Mouse (Mus musculus) hindbrain, postnatal 0 days (tissue): ENCODE measurements around the gene Smim8. TPM values are rescaled to one million over a fixed set of nuclear protein-coding genes. Genes with fewer than 3 reads are reported as not detected.

ENCODE experiments used
- ATAC-seq: fragments of 200-750 bp; cut with Nextera tagmentation; 2 replicates; pipeline ENCODE4 v1.8.0; 2017; ENCODE audit warnings: mild to moderate bottlenecking, moderate TSS enrichment, moderate library complexity
- DNase-seq: peaks from one replicate; pipeline ENCODE4 v3.0.0-alpha.2; 2015; ENCODE audit warnings: low spot score
- H3K27ac ChIP-seq: fragments of 300-500 bp; sonication (generic); 2 replicates; pipeline ENCODE4 v1.5.1; 2014; ENCODE audit warnings: mild to moderate bottlenecking
- H3K27me3 ChIP-seq: fragments of 300-500 bp; sonication (generic); 2 replicates; pipeline ENCODE4 v1.6.1; 2014; ENCODE audit warnings: low read length, mixed read lengths; ENCODE audit not compliant: insufficient read depth
- H3K36me3 ChIP-seq: fragments of 300-500 bp; sonication (generic); 2 replicates; pipeline ENCODE4 v1.6.1; 2014; ENCODE audit warnings: low read length, mixed read lengths; ENCODE audit not compliant: insufficient read depth
- H3K4me1 ChIP-seq: fragments of 300-500 bp; sonication (generic); 2 replicates; pipeline ENCODE4 v1.6.1; 2014; ENCODE audit warnings: antibody characterized with exemption, low read length, mixed read lengths; ENCODE audit not compliant: insufficient read depth
- H3K4me2 ChIP-seq: fragments of 300-500 bp; sonication (generic); 2 replicates; pipeline ENCODE4 v1.6.1; 2014; ENCODE audit warnings: low read depth, mild to moderate bottlenecking, low read length, moderate library complexity, mixed read lengths
- H3K4me3 ChIP-seq: fragments of 300-500 bp; sonication (generic); 2 replicates; pipeline ENCODE4 v1.5.1; 2014; ENCODE audit warnings: low read length
- H3K9ac ChIP-seq: fragments of 300-500 bp; sonication (generic); replicated peaks from 2 replicates; pipeline ENCODE4 v1.6.1; 2014; ENCODE audit warnings: mild to moderate bottlenecking, low read length, moderate library complexity, mixed read lengths
- H3K9me3 ChIP-seq: fragments of 300-500 bp; sonication (generic); 2 replicates; pipeline ENCODE4 v1.6.1; 2016; ENCODE audit warnings: low read length, mixed read lengths
- CTCF ChIP-seq: IDR thresholded peaks from 2 replicates; pipeline ENCODE4 v1.5.1; 2016; ENCODE audit warnings: antibody characterized with exemption, control low read depth, low read depth
- WGBS: fragments of 180-500 bp; shearing (Covaris S2); extraction: QIAGEN DNeasy Blood & Tissue Kit; methylation state at CpG from one replicate; pipeline ENCODE4 v1.1.7; 2014; 5-methylcytosine and 5-hydroxymethylcytosine counted together
- polyA plus RNA-seq: library from polyadenylated mRNA; unstranded; fragments of >200 nt; fragmentation: Nextera tagmentation; extraction: Ambion mirVana; gene quantifications from 2 replicates; pipeline ENCODE4 v1.2.1, GENCODE M21; 2015
- total RNA-seq: library from RNA; depleted of rRNA; stranded (reverse); fragments of >200 nt; gene quantifications from 2 replicates; pipeline ENCODE4 v1.2.3, GENCODE M21; 2014

The Smim8 gene
- total and polyA plus RNA-seq, 2 experiments from 2014 or later = 9.8 to 57.4 TPM

- Histone ChIP-seq H3K27me3 (no peaks in the 10 kb centered on the region), H3K9me3 (no peaks in the 10 kb centered on the region), H3K4me2 (no peak overlapping the region), H3K4me1 (no peaks in the 10 kb centered on the region), H3K27ac (no peak overlapping the region), H3K4me3 (no peak overlapping the region), H3K9ac (no peak overlapping the region), H3K36me3 (no peaks in the 10 kb centered on the region)
- WGBS = 75% methylated on average over 5 of the region's 5 CpGs
- ATAC-seq = no peak
- no peak for DNase-seq
- no peak for TF ChIP-seq CTCF
Measured at GRCm38 (mm10) chr4:34796294-34796693, 18.1 kb upstream of the Smim8 start.

- no peaks in the 10 kb centered on the region for H3K4me1 ChIP-seq
- no peak for ATAC-seq
- no peaks in the 10 kb centered on the region for H3K27me3 ChIP-seq
- H3K9me3 ChIP-seq = no peaks in the 10 kb centered on the region
- 89% methylated on average over 3 of the region's 3 CpGs for WGBS
- no peak overlapping the region for H3K9ac ChIP-seq
- no peak overlapping the region for H3K27ac ChIP-seq
- no peak overlapping the region for H3K4me3 ChIP-seq
- H3K36me3 ChIP-seq = no peaks in the 10 kb centered on the region
- H3K4me2 ChIP-seq = no peak overlapping the region
- DNase-seq = no peak
- no peak for TF ChIP-seq CTCF
Measured at GRCm38 (mm10) chr4:34786476-34786875, 8.3 kb upstream of the Smim8 start.

- no peaks in the 10 kb centered on the region for H3K4me1 ChIP-seq
- ATAC-seq = 0 out of 2 replicates have a peak, but pooled peaks have one; percentile 12
Measured at GRCm38 (mm10) chr4:34785646-34786045, 7.4 kb upstream of the Smim8 start.

DNA sequence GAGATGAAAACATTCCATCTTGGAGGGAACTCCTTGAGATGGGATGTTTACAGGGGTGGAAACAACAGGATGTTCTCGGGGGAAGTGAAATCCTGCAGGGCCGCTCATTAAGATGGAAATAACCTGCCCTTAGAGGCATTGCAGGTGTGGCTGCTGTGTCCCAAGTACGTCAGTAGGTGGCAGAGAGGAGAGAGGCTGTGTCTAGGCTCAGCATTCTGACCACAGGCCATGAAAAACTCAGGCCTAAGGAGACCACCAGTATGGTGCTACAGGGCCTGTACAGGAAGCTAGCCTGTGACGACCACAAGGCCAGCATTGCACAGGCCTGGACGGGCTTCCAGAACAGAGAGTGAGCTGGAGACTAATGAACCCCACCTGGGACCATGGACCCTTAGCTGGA lies 6.6 kb upstream of the Smim8 start:
- H3K4me3 ChIP-seq = no peak overlapping the region
- ATAC-seq = peak; percentile 47
- WGBS = 55% methylated on average over 5 of the region's 5 CpGs

More at GRCm38 (mm10) chr4:34785646-34786045, 7.4 kb upstream of the Smim8 start:
- Histone ChIP-seq H3K4me2 (no peak overlapping the region), H3K27me3 (no peaks in the 10 kb centered on the region), H3K9ac (no peak overlapping the region), H3K9me3 (no peaks in the 10 kb centered on the region), H3K27ac (no peak overlapping the region), H3K36me3 (no peaks in the 10 kb centered on the region), H3K4me3 (no peak overlapping the region)
- TF ChIP-seq CTCF = no peak
- 66% methylated on average over 2 of the region's 2 CpGs for WGBS
- no peak for DNase-seq

GRCm38 (mm10) chr4:34782730-34783129 lies 4.5 kb upstream of the Smim8 start:
- Histone ChIP-seq H3K27ac (no peak overlapping the region), H3K36me3 (no peaks in the 10 kb centered on the region), H3K9ac (no peak overlapping the region), H3K9me3 (no peaks in the 10 kb centered on the region), H3K27me3 (no peaks in the 10 kb centered on the region), H3K4me2 (no peak overlapping the region), H3K4me1 (no peaks in the 10 kb centered on the region), H3K4me3 (no peak overlapping the region)
- no peak for ATAC-seq
- peak; percentile 36 for DNase-seq
- TF ChIP-seq CTCF = peak; percentile 68
- 27% methylated on average over 4 of the region's 4 CpGs for WGBS

More for the DNA sequence above, 6.6 kb upstream of the Smim8 start:
- peak; percentile 49 for TF ChIP-seq CTCF
- H3K9me3 ChIP-seq = no peaks in the 10 kb centered on the region
- H3K27ac ChIP-seq = no peak overlapping the region
- H3K9ac ChIP-seq = no peak overlapping the region
- H3K36me3 ChIP-seq = no peaks in the 10 kb centered on the region
- no peaks in the 10 kb centered on the region for H3K4me1 ChIP-seq
- no peak overlapping the region for H3K4me2 ChIP-seq
- DNase-seq = no peak
- no peaks in the 10 kb centered on the region for H3K27me3 ChIP-seq

- Histone ChIP-seq H3K4me2 (no peak overlapping the region), H3K27me3 (no peaks in the 10 kb centered on the region), H3K36me3 (no peaks in the 10 kb centered on the region), H3K9ac (no peak overlapping the region), H3K9me3 (no peaks in the 10 kb centered on the region), H3K27ac (no peak overlapping the region), H3K4me3 (no peak overlapping the region), H3K4me1 (no peaks in the 10 kb centered on the region)
- 15% methylated on average over 8 of the region's 8 CpGs for WGBS
- TF ChIP-seq CTCF = no peak
- ATAC-seq (no peak), DNase-seq (peak; percentile 43)
Measured at GRCm38 (mm10) chr4:34771652-34772371, 6.4 kb downstream of the Smim8 start.

DNA sequence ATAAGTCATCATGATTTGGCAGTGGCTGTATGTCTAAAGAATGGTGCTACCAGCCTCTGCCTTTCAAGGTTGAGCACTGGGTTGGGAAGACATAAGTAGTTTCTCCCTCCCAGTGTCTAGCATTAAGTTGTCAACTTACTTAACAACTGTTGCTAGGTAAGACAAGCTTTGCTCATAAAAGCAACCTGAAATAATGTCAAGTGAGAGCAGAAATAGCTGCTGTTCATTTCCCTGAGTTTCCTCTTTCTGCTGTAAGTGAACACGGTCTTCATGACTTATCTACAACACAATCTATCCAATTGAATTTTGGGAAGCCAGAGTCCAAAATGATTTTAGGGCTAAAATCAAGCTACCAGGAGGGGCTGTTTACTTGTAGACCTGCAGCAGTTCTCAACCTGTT lies 22.1 kb downstream of the Smim8 start, which contains the start of gene Gm136:
Gm136 (minus strand) TSS at position 101 of the 400 bp plus-strand sequence.
- no peak within 1 kb of the TSS for H3K4me3 ChIP-seq
- 93% methylated on average over 1 of the region's 1 CpGs for WGBS
- DNase-seq = no peak
- TF ChIP-seq CTCF = no peak
- no peaks in the 10 kb centered on the region for H3K36me3 ChIP-seq
- no peaks in the 10 kb centered on the region for H3K9me3 ChIP-seq
- no peak within 1 kb of the TSS for H3K9ac ChIP-seq
- H3K4me2 ChIP-seq = no peak within 1 kb of the TSS
- H3K4me1 ChIP-seq = no peaks in the 10 kb centered on the region
- ATAC-seq = no peak
- no peak within 1 kb of the TSS for H3K27ac ChIP-seq
- H3K27me3 ChIP-seq = no peaks in the 10 kb centered on the region
